Mouse (Mus musculus) retina, adult 2 months (tissue): ENCODE results near the gene Mex3a.
"Not testable (repeated sequence)": the region's sequence is repeated elsewhere in the genome, so short reads cannot be mapped to it uniquely, and the experiment has no call there.

Experiments used
- DNase-seq: peaks from one replicate; pipeline ENCODE4 v3.0.0-alpha.2; 2012; ENCODE audit warnings: low read depth, low spot score

Gene Mex3a

GRCm38 (mm10) chr3:88567892-88568291 lies 35.7 kb downstream of the Mex3a start:
- DNase-seq = no peak

GRCm38 (mm10) chr3:88568615-88569014 lies 36.4 kb downstream of the Mex3a start:
- DNase-seq = no peak

GRCm38 (mm10) chr3:88569093-88569492 lies 36.9 kb downstream of the Mex3a start:
- no peak for DNase-seq

- no peak for DNase-seq
Observed at GRCm38 (mm10) chr3:88569694-88570093, 37.5 kb downstream of the Mex3a start.

GRCm38 (mm10) chr3:88570341-88570740 lies 38.1 kb downstream of the Mex3a start:
- no peak for DNase-seq

GRCm38 (mm10) chr3:88571856-88572255 lies 39.7 kb downstream of the Mex3a start:
- DNase-seq = no peak

GRCm38 (mm10) chr3:88572835-88573234 lies 40.6 kb downstream of the Mex3a start:
- DNase-seq = no peak

GRCm38 (mm10) chr3:88573810-88574209 lies 41.6 kb downstream of the Mex3a start:
- DNase-seq = no peak

- DNase-seq = no peak
Observed at GRCm38 (mm10) chr3:88575540-88575939, 43.3 kb downstream of the Mex3a start, which contains the start of gene Ssr2. Gene Ssr2, plus strand, starts transcription at chr3:88575876.

GRCm38 (mm10) chr3:88577846-88578245 lies 45.7 kb downstream of the Mex3a start:
- DNase-seq = not testable (repeated sequence)

- DNase-seq = no peak
Observed at GRCm38 (mm10) chr3:88578498-88579424, 46.6 kb downstream of the Mex3a start.

GRCm38 (mm10) chr3:88579454-88580117 lies 47.4 kb downstream of the Mex3a start:
- peak; percentile 79 for DNase-seq

- no peak for DNase-seq
Observed at GRCm38 (mm10) chr3:88585769-88586168, 53.6 kb downstream of the Mex3a start.

- no peak for DNase-seq
Observed at GRCm38 (mm10) chr3:88586640-88587039, 54.4 kb downstream of the Mex3a start.

GRCm38 (mm10) chr3:88590246-88590645 lies 58.1 kb downstream of the Mex3a start:
- no peak for DNase-seq
